Mouse (Mus musculus) v-Abl transformed pro-B cells (cell line): ENCODE data around the gene Susd1.

Experiments used
- in situ Hi-C, 2 experiments: fragments of 400-800 bp; cut with MboI; formaldehyde crosslinking; loops; one replicate each; pipeline ENCODE4 v1.15.1; 2025; ENCODE audit not compliant: unreplicated experiment in 2 of 2

Susd1 gene

DNA sequence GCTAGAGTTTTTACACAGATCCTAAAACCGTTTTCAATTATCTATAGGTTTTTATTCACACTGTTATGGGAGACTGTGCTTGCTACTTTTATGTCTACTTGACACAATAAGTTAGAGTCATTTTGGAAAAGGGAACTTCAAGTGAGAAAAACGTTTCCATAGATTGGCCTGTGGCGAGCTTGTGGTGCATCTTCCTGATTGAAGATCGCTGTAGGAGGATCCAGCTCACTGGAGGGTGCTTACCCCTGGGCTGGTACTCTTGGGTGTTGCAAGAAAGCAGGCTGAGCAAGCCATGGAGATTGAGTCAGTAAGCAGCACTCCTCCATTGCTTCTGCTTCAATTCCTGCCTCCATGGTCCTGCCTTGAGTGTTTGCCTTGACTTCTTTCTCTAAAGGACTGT, 2.5 kb downstream of the Susd1 start:
- in situ Hi-C loops: no loop called here

DNA sequence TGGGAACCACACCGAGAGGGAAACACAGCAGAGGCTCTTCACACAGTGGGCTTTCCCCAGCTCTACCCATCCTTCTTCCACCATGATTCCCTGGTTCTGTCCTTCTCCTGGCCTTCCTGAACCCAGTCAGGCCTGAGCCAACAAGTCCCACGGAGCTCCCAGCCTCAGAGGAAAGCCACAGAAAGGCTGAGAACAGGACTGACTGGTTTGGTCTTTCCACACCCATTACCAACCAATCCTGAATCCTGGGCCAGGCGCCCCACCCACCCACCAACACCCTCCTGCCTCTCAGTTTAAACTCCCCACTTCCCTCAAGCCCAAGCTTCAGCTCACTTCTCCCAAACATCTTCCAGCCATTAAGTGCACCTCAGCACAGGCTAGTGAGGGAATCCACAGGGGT, 4.4 kb downstream of the Susd1 start:
- in situ Hi-C loops: no loop called here

DNA sequence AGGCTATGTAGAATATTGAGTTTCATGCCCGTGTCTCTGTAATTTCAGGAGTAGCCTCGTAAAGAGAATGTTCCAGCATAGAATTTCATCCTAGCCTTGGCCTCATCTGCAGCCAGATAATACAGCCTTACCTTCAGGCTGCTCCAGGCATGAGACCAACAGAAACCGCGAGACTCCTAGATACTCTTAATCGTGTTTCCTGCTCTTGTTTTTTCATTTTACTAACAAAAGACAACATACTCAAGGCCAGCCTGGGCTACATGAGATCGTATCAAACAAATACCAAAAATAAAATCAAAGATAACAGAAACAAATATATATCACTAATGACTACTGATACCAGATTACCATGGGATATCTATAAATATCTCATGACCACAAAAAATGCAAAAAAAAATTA, 9.3 kb downstream of the Susd1 start:
- in situ Hi-C loops: no loop called here

DNA sequence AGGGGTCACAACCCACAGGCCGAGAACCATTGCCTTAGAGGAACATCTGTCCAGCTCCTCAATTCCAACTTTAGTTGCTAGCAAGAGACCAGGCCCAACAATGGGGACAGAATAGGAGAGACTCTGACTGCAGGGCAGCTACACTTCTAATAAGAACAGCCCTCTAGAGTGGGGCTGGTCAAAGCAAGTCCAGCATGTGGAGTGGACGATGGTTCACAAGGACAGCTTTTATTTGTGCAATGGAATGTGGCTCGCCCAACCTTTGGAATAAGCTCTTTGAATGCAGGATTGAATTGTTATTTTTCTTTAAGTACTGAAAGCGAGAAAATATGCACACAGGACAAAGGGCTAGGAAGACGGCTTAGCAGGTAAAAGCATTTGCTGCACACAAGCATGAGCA, 12.0 kb downstream of the Susd1 start:
- in situ Hi-C loops: no loop called here

DNA sequence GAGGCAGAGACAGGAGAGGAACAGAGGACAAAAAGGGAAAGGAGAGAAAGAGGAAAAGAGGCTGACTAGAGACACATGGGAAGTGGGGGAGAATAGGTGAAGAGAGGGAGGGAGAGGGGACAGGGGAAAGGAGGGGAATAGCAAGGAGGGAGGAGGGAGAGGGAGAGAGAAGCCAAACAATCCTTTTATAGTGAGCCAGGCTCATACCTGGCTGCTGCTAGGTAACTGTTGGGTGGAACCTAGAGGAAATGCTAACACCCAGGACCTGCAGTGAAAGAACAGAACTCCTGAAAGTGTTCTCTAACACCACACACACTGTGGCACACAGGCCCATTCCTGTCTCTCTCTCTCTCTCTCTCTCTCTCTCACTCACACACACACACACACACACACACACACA, 15.6 kb downstream of the Susd1 start:
- in situ Hi-C loops: no loop called here

DNA sequence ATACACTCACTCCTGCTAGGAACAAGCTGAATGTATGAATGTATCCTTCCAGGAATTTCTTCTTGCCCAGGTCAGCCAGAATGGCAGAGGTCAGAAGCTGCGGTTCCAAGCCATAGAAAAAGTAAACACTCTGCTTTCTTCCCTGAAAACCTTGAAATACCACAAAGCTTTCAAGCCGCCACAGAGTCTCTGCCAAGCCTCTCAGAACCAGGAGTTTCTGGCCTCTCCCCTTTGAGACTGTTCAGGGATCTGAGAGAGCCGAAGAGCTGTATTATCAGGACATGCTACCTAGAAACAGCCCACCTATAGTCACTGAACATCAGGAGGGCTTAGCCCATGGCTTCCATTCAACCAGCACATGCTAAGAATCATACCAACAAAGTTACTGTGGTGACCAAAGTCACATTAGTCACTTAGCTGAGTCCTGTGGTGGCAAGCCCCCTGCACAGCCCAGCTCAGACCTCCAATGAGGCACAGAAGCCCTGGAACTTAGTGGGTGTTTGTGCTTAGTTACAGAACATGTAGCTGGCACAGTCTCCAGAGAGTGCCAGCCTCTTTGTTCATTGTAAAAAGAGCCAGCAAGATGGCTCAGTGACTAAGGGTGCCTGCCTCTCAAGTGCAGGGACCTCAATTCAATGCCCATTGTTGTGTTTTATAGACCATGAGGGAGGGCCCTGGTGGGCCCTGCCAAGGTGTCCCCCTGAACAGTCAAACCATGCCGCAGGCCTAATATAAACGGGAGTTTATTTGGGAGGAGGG, 16.2 kb downstream of the Susd1 start:
- in situ Hi-C loops: no loop called here

DNA sequence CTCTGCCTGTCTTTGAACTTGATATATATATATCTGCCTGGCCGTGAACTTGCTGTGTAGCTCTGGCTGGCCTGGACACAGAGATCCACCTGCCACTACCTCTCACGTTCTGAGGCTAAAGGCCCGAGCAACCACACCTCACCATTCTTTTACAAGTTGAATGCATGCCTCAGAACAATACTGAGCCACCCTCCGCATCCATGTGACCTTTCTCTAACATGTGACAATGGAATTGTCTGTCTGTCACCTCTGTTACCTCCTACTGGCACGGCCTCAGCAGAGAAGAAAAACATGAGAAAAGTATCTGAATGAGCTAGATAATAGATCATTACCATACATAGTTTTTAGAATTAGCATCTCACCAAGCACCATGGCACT, 17.1 kb downstream of the Susd1 start:
- in situ Hi-C loops: no loop called here

DNA sequence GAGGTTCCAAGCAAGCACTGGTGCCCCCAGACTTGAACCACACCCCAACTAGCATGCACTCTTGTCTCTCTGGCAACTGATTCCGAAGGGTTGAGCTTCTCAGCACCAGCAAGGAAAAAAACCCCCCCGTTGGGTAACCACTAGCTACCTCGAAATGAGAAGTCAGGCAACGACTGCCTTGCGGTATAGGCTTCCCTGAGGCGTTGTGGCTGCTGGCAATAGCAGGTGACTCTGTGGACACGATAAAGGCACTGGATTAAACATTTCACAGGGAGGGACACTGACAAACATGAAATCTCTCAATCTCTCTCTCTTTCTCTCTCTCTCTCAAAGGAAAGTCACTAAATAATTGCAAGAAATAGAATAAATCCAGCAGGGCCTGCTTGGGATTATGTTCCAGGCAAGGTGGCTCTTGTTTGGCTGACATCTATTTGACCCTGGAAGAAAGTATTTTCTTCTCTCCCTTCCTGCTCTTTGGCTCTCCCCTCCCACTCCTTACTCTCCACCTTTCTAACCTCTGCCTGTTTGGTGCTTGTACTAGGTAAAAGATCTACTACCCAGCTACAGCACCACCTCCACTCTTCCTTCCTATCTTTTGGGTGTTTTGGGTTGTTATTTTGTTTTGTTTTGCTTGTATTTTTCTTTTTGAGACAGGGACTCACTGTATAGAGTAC, 17.6 kb downstream of the Susd1 start:
- in situ Hi-C loops: no loop called here

DNA sequence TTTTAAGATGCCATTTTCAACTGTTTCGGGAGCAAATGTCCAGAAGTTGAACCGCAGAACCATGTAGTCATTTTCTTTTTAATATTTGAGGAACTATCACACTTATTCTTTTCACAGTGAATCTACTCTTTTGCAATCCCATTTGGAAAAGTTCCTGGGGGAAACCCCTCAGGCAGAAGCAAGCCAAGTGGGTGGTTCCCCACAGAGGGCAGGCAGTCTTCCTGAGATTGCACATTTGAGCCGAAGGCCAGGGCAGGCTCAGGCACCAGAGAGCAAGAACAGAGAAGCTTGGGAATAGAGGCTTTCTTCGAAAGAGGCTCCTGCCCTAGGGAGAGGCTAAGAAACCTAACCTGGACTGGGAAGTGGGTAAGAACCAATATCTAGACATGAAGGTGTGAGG, 19.2 kb downstream of the Susd1 start:
- in situ Hi-C loops: no loop called here

DNA sequence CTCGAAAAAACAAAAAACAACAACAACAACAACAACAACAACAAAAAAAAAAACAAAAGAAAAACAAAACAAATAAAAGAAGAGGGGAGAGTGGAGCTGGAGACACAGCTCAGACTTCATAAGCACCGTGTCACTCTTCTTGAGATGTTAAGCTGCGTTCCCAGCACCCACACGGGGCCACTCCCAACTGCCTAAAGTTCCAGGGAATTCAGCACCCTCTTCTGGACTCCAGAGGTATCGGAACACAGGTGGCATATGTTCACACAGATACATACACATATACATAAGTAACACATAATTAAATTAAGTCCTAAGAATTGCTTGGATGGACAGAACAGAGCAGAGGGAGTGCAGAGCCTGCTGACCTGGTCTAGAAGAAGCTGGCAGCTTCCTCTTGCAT, 25.0 kb downstream of the Susd1 start:
- in situ Hi-C loops: no loop called here

DNA sequence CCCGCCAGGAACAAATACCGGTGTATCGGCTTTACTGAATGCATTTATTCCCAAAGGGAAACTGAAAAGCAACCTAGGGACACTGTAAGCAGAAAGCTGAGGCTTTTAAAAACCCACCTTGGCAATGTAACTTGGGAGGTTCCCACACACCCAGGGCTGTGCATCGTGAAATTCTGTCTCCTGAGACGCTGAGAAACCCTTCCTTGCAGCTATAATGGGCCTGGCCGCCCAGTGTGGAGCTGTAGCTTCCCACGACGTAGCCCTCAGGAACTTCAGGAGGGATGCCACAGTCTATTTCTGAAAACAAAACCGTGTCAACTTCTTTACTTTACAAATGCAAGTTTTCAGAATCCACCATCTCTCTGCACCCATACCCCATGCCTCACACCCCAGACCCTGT, 27.3 kb downstream of the Susd1 start:
- in situ Hi-C loops: no loop called here

DNA sequence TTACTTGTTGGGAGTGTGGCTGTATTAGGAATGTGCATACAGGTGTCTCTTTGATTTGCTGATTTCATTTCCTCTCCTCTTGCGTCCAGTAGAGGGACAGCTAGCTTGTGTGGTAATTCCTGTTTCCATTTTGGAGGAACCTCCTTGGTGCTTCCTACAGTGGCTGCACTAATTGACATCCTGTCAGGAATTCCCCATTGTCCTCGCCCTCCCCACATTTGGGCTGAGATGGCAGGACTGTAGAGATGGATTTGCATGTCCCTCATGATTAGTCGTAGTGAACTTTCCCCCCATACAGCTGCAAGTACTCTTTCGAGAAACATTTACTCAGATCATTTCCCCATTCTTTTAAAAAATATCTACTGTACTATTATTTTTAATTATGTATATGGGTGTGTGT, 30.7 kb downstream of the Susd1 start:
- in situ Hi-C loops: no loop called here

DNA sequence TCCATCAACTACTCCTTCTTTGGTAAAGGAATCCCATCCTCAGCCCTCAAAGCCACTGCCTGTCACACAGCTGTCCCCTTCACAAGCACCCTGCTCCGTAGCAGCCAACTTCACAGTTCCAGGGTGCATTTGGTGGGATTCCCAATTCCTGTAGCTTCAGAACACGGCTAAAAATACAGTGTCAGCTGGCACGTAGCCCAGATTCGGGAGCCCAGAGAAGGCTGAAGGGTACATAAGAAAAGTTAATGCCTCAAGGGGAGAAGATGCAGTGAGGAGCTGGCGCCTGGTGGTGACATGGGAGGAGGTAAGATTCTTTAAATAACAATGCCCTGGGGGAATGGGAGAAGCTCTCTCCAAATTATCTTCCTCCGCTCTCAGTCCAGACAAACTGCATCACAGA, 34.1 kb downstream of the Susd1 start:
- in situ Hi-C loops: no loop called here

DNA sequence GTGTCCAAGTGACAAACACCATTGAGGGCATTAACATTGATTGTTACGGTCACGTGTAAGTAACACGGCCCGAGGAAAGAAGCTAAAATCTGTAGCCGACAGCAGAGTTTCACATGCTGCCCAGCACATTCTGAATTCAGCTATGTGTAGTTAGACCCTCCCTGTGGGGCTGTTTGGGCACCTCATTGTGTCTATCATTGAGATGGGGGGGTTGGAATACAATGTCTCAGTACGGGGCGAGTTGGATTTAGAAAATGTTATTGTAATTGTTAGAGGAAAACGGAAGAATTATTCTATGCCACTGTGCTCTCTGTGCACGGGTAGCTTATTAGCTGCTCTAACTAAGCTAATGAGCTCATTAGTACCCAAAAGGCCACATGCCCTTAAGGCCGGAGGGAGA, 37.5 kb downstream of the Susd1 start:
- in situ Hi-C loops: no loop called here

DNA sequence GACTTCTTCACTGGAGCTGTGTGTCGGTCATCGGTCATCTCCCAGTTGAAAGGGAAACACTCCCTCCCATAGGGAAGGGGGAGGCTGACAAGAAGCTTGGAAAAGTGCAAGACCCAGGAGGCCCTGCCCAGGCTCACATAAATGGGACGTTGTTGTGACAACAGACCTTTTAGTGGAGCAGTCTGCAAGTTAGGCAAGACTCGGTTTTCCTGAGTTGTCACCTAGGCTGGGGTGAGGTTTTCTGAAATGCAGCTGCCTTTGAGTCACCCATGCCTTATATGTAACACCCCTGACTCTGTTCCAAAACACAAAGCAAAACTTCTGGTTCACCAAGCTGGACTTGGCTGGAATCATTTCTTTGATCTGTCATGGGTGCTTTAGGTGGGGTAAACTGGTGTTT, 39.1 kb downstream of the Susd1 start:
- in situ Hi-C loops: no loop called here

DNA sequence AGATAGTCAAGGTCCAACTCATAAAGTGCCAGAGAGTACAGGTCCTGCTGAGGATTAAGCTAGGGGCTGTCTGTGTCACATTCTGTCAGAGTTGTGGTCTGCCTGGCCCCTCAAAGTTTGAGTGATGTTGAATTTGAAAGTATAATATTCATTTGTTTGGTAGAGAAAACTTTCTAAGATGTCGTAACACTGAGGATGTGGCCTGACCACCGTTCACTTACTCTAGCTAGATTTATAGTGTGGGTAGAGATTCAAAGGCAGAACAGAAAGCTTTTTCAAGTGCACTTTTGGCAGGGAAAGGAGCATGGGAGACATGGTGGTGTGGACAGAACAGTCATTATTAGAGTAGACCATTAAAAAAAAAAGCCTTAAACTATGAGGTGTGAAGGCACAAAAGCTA, 42.9 kb downstream of the Susd1 start:
- in situ Hi-C loops: no loop called here

DNA sequence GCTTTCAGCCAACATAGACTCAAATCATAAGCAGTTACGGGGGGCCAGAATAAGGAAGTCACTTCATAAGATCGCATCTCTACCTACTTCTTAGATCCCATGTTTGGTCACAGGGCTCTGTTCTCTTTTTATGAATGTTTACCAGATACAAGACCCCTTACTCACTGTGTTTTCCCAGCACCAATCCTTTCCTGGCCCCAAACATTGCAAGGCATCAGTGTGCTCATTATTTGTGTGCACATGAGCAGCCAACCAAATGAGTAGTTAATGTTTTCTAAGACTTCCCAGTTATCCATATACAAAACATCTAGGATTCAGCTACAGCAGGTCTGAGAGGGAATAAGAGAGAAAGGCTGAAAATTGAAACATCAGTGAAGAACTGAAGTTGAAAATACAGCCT, 44.3 kb downstream of the Susd1 start:
- in situ Hi-C loops: loop anchor here in 1 of 2 experiments (5.0 kb wide), 1 partner anchor 103 kb away; no protein-coding TSS in a partner anchor

DNA sequence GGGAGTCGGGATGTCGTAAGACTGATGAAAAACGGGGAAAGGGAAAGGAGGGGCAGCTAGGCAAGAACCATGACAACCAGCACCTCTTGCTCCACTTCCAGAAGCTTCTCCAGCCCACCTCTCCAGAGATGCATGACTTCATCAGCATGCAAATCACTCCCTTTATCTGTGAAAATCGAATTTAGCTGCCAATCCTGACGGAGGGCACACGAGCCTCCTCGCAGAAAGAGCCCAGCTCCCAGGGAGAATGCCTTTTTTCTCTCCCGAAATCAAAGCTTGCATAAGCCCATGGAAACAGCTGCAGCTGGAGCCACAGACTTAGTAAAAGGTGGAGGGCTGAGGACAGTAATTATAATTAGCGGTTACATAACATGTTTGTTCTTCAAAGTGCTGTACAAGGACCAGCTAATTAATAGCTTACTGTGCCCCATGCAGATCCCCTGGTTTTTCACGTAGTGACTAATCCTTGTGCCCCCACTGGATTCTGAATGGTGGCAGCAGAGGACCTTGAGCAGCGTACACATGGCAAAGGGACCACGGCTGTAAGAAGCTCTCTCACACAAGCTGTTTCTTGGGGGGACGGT, 49.9 kb downstream of the Susd1 start:
- in situ Hi-C loops: no loop called here

DNA sequence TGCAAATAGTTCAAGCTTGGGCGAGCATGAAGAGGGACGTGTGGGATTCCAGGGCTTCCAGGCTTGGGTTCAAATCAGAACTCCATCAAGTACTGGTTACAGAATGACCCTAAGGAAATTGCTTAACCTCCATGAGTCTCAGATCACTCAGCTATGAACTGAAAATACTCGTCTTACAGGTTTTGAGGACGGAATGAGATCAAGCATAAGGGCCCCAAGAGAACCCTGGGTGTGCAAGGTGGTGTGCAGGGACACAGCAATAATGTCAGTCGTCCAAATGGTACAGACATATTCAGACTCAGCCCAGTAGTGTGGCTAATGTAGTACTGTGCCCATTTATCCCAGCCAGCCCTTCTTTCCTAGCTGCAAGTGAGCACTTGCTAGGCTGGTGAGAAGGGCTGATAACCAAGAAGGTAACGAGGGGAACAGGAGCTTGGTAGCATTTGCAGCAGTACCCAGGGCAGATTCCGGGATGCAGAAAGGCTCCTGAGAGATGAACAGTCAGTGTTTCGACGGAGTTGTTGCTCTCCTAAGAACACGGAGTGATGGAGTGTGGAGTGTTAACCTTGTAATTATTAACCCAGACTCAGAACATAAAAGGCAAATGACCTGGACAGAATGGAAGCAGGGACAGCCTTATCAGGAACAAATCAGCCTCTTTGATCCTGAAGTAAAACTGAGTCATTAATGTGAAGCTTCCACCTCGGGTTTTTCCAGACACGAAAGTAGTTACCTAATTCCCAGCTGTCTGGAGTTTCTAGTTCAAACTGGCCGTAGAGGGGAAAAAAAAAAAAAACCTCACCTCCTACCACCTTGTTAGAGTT, 50.8 kb downstream of the Susd1 start:
- in situ Hi-C loops: no loop called here

DNA sequence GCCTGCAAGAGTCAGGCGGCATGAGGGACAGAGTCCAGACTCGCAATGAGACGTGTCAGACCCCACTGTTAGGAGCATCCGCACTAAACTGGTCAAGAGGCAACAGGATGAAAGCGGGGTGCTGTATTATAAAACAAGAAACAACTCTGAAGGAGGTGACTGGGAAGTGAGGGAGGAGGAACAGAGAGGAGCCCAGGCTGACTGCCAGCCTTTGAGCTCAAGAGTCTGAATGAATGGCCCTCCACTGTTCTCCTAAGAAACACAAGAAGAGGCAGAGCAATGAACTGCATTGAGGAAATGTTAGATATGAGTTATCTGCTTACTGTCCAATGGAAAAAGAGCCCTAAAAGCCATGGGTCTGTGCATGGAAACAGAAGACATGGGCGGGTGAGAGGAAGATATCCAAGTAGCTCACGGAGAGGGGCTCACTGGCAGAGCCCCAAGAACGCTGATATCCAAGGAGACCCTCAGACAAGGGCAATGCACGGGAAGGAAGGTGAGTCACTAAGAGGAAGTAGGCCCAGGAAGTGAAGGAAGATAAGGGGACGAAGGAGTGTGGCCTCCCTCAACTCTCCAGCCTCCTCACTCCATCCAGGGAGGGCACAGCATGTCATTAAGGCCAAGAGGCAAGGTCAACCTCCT, 53.1 kb downstream of the Susd1 start:
- in situ Hi-C loops: no loop called here

DNA sequence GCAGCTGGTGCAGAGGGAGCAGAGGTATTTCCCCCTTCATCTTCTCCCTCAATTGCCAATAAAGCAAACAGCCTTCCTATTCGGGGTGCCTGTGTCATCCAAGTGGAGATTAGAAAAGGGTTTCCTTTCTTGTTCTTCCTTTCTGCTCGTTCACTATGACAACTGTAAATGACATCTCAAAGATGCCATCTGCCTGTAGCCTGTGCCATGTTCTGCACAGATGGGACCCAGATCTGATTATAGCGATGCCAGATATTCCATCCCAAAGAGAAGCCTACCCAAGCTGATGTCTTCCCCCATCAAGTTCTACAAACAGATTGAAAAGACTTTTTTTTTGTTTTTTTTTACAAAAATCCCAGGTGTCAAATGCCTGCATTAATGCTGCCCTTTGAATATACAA, 54.6 kb downstream of the Susd1 start:
- in situ Hi-C loops: no loop called here
